Mouse (Mus musculus): Measurements from ENCODE around the gene Ydjc.

The Ydjc gene

GRCm38 (mm10) chr16:17144339-17144738 lies at the start of gene Ydjc:
TSS of gene Ydjc (plus strand) at chr16:17144621.
- DNase-seq = no peak

- DNase-seq = no peak
These were observed 47.5 kb upstream of the Ydjc start for GRCm38 (mm10) chr16:17096938-17097337.

DNA sequence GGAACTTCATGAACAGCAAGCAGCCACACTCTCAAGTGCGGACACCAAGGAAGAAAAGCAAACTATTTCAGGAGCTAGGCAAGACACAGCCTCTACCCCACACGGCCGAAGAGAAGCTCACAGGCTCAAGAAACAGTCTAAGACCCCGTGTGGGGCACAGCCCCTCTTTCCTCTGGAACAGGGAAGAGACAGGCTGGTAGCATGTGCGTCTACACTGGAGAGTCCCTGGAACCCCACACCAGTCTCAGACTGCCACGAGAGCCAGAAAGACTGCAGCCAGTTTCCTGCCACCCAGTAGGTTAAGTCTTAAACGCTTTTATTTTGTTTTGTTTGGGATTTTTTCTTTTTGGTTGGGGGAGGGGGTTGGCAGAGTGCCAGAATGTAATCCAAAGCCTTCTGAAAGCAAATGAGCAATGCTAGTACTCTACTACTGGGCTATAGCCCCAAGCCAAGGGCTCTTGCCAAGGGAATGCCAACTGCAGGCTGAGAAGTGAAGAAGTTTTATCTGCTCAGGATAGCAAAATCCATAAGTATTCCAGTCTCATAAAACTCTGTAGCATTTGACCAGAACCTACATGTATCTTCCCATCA lies 41.7 kb upstream of the Ydjc start:
- DNase-seq = no peak

GRCm38 (mm10) chr16:17104600-17104999 lies 39.8 kb upstream of the Ydjc start:
- no peak for DNase-seq

DNA sequence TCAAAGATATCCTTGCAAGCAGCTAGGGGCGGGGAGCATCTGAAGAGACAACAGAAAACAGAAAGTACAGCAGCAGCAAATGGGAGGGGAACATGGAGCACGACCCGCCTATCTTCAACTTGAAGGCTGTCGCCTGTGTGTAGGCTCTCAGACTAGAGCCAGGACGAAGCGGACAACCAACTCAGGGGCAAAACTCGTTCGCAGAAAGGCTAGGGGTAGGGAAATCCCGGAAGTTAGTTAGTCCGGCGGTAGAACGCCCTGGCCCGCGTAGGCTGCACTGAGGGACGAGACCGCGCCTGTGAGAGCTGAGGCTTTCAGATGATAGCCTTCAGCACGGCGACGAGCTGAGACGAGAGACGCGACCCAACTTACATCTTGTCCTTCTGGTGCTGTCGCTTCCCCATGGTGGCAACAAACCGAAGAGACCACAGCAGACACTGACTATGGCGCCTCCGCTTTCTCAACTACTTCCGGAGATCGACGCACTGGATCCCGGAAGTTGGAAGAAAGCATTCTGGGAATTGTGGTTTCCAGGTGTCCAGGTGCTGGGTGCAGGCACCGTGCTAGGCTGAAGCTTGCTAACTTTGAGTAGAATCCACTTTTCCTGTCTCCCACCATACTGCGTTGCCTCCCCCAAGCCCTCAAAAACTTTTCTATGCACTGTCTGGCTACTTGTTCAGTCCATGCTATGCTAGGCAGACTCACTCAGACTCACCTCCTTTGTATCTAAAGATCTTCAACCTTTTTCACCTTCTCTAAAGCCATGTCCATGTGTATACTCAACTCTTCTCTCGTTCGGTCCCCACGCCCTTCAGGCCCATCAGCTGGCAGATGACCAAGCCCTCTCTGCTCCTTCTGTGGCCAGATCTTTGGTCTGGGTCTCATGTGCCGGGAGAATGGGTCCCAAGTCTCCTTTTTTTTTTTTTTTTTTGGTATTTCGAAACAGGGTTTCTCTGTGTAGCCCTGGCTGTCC lies 33.4 kb upstream of the Ydjc start, which contains the start of gene Ppil2:
Ppil2 (minus strand) TSS at position 487 of the 973 bp plus-strand sequence.
- peak; percentile 75 to 81 for DNase-seq

GRCm38 (mm10) chr16:17117309-17117799 lies 27.1 kb upstream of the Ydjc start:
- no peak for DNase-seq

GRCm38 (mm10) chr16:17121569-17121968 lies 22.9 kb upstream of the Ydjc start:
- no peak for DNase-seq

- DNase-seq = no peak
These were observed 20.1 kb upstream of the Ydjc start for GRCm38 (mm10) chr16:17124119-17124870.

DNA sequence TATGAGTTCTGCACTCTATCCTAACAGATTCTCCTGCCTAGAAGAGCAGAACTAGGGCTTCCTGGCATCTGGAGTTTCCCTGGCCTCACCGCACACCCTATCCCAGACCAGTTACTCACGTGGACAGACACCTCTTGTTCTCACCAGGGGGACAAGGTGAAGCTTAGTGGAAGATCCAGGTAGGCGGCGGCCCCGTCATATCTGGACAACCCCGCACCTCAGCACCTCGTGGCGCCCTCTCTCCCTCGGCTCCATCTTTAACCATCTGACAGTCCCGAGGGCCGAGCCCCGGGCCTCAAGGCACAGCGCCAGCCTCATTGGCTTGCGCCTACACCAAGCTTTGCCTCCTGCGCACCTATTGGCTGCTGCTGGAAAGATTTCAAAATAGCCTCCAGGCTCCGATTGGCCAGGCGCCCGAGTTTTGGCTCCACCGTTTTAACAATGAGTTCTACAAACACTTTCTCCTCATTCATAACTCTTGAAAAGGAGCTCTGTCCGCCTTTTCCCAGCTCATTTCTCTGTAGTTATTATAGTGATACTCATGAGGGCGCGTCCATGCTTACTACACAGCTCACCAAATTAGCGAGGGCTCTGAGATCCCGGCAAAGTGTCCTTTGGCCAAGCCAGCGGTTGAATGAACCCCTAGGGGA lies 19.4 kb upstream of the Ydjc start, which contains the start of gene 2610318N02Rik:
2610318N02Rik (minus strand) TSS at position 297 of the 650 bp plus-strand sequence.
- peak; percentile 62 to 65 for DNase-seq

DNA sequence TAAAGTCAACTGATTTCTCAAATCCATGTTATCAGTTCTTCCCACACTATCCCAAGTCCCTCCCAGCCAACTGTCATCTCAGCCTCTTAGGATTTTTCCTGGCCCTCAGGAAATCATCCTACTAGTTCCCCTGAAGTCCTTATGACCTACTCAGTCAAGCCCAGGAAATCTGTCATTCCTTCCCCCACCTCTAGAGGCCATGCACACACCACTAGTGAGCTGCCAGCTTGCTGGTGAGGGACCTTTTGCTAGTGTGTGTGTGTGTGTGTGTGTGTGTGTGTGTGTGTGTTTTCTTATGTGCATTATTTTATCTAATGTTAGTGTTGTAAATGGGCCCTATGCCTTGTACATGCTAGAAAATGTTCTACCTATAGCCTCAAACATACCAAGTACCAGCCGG lies 17.1 kb upstream of the Ydjc start:
- DNase-seq = peak in 1 of 2 experiments; percentile 43

DNA sequence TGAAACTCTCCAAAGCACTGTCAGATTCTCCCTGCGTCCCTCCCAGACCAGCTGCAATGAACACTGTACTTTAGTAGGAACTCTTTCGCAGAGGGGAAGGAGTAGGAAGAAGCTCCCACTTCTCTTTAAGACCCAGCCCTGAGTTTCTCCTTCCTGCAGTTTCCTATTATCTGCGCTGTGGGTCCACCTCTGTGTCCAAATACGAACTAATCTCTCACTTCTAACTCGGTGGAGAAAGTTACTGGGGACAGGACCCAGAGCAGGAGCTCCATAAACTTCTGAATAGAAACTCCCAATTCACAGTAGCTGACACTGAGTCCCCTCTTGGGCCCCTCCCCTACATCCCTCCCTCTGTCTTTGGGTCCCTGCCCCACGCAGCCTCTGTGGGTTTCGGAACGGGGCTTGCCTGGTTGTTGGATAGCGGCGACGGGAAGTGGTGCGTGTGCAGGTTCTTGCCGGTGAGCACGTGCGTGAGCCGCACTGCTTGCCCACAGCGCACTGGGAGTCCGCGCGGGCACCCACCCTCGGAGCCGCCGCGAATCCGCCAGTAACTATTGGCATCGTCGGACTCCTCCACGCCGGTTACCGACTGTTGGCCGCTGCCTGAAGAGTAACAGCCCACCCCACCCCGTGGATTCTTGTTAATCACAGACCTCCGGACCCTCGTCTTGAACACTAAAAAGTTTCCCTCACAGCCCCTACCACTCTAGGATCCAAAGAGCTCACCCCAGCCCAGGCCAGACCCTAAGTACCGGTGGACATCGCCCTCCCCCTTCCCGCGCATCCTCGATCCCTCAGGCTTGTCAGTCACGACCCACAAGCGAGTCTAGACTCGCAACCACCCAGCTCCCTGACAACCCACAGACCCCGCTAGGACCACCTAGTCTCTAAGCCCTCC lies 13.0 kb upstream of the Ydjc start:
- DNase-seq = peak; percentile 45 to 57

DNA sequence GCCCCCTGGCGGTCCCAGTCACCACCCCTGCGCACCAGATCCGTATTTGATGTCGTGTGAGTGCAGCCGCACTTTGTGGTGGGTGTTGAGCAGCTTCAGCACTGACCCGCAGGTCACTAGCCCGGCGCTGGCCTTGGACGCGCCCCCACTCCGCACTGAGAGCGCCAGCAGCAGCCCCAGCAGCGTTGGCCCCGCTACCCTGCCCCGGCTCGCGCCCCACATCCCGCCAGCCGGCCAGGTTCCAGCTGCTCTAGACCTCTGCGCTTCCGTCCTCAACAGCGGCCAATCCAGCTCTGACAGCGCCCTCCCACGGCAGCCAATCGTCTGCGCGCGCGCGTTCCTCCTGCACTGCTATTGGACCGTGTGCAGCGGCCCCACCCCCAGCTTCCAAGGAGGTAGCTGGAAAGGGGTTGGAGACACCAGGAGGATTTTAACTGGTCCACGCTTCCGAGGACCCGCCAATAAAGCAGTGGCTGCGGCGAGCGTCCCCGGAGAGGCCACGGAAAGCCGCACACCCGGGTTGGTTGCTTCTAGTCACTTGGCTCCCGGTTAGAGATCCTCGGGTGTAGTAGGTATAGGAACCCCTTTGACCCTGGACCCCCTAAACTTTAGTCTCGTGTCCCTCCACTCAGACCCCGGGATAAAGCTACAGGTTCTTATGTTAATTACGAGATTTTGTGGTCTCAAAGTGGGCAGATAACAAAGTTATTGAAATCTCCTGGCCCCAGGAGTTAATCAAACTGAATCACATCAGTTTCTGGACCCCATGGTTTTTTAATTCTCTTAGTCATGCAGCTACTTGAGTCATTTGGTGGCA lies 12.1 kb upstream of the Ydjc start, which contains the start of gene Sdf2l1:
Sdf2l1 (minus strand) TSS at position 295 of the 817 bp plus-strand sequence.
- DNase-seq = peak; percentile 99

- DNase-seq = peak in 1 of 2 experiments; percentile 36
These were observed 11.6 kb upstream of the Ydjc start for GRCm38 (mm10) chr16:17132906-17133200.

DNA sequence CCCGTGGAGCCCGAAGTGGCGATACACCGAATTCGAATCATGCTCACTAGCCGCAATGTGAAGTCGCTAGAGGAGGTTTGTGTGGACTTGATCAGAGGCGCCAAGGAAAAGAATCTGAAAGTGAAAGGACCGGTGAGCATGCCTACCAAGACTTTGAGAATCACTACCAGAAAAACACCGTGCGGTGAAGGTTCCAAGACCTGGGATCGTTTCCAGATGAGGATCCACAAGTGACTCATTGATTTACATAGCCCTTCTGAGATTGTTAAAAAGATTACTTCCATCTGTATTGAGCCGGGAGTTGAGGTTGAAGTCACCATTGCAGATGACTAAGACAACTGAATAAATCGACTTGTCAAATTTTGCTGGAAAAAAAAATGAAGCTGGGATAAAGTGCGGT lies 7.1 kb upstream of the Ydjc start:
- DNase-seq = no peak

DNA sequence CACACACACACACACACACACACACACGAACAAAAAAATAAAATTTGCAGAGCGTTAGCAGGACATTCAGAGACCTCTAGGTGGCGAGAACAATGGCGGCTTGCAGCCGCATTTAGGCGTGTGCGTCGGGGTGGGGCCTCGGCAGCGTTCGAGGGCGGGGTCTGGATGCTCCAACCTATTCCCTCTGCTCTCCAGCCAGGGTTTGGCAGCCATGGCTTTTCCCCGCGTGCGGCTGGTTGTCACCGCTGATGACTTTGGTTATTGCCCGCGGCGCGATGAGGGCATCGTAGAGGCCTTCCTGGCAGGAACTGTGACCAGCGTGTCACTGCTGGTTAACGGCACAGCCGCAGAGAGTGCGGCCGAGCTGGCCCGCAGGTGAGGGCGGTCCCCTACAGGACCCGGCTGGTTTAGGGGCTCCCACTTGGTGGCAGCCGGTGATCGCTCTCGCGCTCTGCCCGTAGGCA lies 2.4 kb downstream of the Ydjc start, which contains the start of gene Ccdc116:
Ccdc116 (minus strand) TSS at position 458 of the 464 bp plus-strand sequence.
- DNase-seq = peak; percentile 84 to 89

- DNase-seq = peak in 1 of 2 experiments; percentile 27
These were observed 3.0 kb downstream of the Ydjc start for GRCm38 (mm10) chr16:17147391-17147929.

DNA sequence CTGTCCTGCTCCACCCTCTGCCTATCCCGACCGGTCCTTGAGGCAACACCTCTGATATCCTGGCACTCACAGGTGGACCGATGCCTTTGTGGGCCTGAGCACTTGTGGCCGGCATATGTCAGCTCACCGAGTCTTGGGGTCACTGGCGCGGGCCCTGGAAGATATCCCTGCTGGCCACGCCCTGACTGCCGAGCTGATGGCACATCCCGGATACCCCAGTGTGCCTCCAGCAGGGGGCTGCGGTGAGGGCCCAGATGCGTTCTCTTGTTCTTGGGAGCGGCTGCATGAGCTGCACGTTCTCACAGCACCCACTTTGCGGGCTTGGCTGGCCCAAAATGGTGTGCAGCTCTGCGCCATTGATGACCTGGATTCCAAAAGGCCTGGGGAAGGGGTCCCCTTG lies 3.7 kb downstream of the Ydjc start:
- DNase-seq = peak in 1 of 2 experiments; percentile 28

DNA sequence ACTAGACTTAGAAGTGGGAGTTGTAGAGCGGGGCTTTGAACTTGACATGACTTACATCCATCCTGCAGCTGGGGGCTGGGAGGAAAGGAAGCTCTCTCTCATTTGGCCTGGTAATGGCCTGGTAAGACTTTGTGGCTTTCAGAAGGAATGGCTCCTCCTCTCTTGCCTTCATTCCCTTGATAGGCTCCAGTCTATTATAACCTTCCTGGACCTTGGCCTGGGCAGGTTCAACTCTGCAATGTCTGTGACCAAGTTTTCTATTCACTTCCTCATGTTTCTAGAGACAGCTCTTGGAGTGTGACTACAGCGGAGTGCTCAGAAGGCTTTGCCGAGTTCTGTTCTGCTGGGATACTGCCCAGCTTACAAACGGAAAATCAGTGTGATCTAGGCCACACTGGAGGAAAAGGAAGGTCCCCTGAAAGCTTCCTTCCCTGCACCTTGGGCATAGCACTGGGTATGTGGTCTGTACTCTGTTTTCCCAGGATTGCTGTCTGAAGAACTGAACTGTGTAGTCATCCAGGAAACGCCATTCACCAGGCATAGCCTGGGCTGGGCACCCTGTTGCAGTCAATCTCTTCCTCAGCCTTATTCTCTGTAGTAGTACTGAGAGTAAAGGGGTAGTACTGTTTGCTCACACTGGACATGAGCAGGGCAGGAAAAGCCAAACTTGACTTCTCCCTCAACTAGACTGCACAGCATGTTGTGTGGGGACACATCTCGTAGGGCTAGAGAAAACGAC lies 6.3 kb downstream of the Ydjc start:
- DNase-seq = no peak

GRCm38 (mm10) chr16:17151874-17152273 lies 7.5 kb downstream of the Ydjc start:
- DNase-seq = no peak
